Mouse (Mus musculus) myocyte (in vitro differentiated cells): ENCODE data around the gene Zfp575.

Experiments used
- E2F4 ChIP-seq: IDR thresholded peaks from one replicate; pipeline ENCODE4 v1.6.1; 2011; ENCODE audit warnings: mild to moderate bottlenecking, control low read depth, moderate library complexity; ENCODE audit not compliant: insufficient read depth
- POLR2AphosphoS2 ChIP-seq: IDR thresholded peaks from one replicate; pipeline ENCODE4 v1.6.1; 2011; ENCODE audit warnings: low read depth, control low read depth; ENCODE audit not compliant: insufficient read length
- REST ChIP-seq: IDR thresholded peaks from one replicate; pipeline ENCODE4 v1.6.1; 2011; ENCODE audit warnings: mild to moderate bottlenecking, control low read depth, moderate library complexity; ENCODE audit not compliant: insufficient read depth, insufficient read length

DNA sequence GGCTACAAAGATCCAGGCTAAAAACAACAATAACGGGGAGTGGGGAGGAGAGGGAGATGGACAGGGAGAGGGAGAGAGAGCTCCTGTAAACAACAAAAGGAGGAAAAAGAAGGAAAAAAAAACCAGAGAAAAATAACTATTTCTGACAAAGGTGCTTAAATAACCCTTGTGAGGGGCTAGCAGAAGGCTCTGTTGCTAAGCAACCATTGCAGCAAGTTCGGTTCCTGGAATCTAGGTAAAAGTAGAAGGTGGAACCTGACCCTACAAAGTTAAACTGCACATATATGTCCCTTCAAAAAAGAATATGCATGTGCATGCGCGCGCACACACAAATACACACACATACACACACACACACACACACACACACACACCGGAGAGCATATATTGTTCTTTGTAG is 5.3 kb upstream of the Zfp575 start:
- no peak for TF ChIP-seq E2F4
- no peak for TF ChIP-seq POLR2AphosphoS2
- TF ChIP-seq REST = no peak
